Mouse (Mus musculus) heart, embryonic 13.5 days (tissue): ENCODE measurements around the gene Ferd3l. TPM values are rescaled to one million over a fixed set of nuclear protein-coding genes. Genes with fewer than 3 reads are reported as not detected.

Experiments
- ATAC-seq: fragments of 200-750 bp; cut with Nextera tagmentation; 2 replicates; pipeline ENCODE4 v1.8.0; 2017; ENCODE audit warnings: moderate TSS enrichment; ENCODE audit not compliant: insufficient number of reproducible peaks, low FRiP score, low TSS enrichment; ENCODE audit errors: extremely low read depth
- H3K27ac ChIP-seq: fragments of 300-500 bp; sonication (generic); replicated peaks from 2 replicates; pipeline ENCODE4 v1.5.1; 2015; ENCODE audit warnings: moderate library complexity, mild to moderate bottlenecking, inconsistent platforms
- H3K27me3 ChIP-seq: fragments of 300-500 bp; sonication (generic); replicated peaks from 2 replicates; pipeline ENCODE4 v1.6.1; 2015; ENCODE audit warnings: mild to moderate bottlenecking, inconsistent platforms
- H3K36me3 ChIP-seq: fragments of 300-500 bp; sonication (generic); 2 replicates; pipeline ENCODE4 v1.6.1; 2015; ENCODE audit warnings: mild to moderate bottlenecking, inconsistent platforms
- H3K4me1 ChIP-seq: fragments of 300-500 bp; sonication (generic); 2 replicates; pipeline ENCODE4 v1.6.1; 2015; ENCODE audit warnings: inconsistent platforms
- H3K4me2 ChIP-seq: fragments of 300-500 bp; sonication (generic); 2 replicates; pipeline ENCODE4 v1.6.1; 2015; ENCODE audit warnings: inconsistent platforms, mild to moderate bottlenecking, moderate library complexity
- H3K4me3 ChIP-seq: fragments of 300-500 bp; sonication (generic); 2 replicates; pipeline ENCODE4 v1.5.1; 2015; ENCODE audit warnings: moderate library complexity, mild to moderate bottlenecking, inconsistent platforms
- H3K9ac ChIP-seq: fragments of 300-500 bp; sonication (generic); 2 replicates; pipeline ENCODE4 v1.6.1; 2015; ENCODE audit warnings: inconsistent platforms, mild to moderate bottlenecking, moderate library complexity
- H3K9me3 ChIP-seq: fragments of 300-500 bp; sonication (generic); 2 replicates; pipeline ENCODE4 v1.6.1; 2016; ENCODE audit warnings: inconsistent platforms
- WGBS: fragments of 180-500 bp; shearing (Covaris S2); methylation state at CpG from one replicate; pipeline ENCODE4 v1.1.7; 2015; ENCODE audit warnings: mixed read lengths; 5-methylcytosine and 5-hydroxymethylcytosine counted together
- polyA plus RNA-seq: library from polyadenylated mRNA; unstranded; fragments of >200 nt; fragmentation: Nextera tagmentation; extraction: Ambion mirVana; gene quantifications from 2 replicates; pipeline ENCODE4 v1.2.1, GENCODE M21; 2015

Gene Ferd3l
- polyA plus RNA-seq, 1 experiment from 2014 or later = not detected

DNA sequence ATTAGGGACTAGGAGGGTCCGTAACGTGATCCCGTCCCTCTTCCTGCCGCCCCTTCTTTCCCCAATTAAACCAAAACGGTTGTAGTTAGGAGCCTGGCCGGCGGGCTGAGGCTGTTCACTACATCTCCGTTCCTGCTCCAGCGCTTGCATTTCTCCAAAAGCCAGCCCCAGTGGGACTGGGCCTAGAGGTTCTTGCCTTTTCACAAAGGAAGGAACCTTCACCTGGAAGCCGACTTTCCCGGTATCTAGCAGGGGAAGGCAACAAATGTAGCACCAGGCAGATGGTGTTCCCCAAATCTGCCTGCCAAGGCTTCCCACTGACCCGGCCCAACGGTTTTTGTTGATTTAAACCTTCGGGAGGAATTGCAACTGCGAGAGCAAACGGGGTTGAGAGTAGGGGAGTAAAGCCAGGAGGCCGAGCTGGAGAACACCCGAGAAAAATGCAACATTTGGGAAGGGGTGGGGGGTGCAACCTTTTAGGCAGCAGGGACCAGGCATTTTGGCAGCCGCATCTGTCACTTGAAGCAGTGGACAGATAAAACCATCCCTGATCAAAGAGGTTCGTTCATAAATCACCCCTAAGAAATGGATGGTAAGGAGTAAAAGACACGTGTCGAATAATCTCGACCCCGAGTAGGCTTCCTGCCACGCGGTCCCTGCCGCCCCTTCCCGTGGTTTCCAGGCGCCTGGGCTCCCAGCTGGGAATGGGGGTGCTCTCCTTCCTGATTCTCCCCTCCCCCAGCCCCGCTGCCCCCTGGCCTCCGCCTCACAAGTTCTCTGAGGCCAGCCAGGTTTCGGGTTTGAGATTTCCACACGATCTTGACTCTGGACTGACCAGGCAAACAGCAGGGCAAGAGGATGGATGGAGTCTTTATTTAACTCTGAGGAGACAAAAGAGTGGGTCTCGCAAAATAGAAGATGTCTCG, 38.5 kb downstream of the Ferd3l start:
- Histone ChIP-seq H3K4me1 (peaks cover 30% of the 10 kb centered on the region), H3K36me3 (no peaks in the 10 kb centered on the region), H3K9me3 (no peaks in the 10 kb centered on the region), H3K9ac (peak overlapping the region; percentile 69), H3K27ac (peak overlapping the region; percentile 37; the same call in 1 of the 2 replicates), H3K4me3 (peak overlapping the region; percentile 46), H3K27me3 (peaks cover 94% of the 10 kb centered on the region), H3K4me2 (peak overlapping the region; percentile 72)
- WGBS = 1% methylated on average over 35 of the region's 35 CpGs
- ATAC-seq = no peak

DNA sequence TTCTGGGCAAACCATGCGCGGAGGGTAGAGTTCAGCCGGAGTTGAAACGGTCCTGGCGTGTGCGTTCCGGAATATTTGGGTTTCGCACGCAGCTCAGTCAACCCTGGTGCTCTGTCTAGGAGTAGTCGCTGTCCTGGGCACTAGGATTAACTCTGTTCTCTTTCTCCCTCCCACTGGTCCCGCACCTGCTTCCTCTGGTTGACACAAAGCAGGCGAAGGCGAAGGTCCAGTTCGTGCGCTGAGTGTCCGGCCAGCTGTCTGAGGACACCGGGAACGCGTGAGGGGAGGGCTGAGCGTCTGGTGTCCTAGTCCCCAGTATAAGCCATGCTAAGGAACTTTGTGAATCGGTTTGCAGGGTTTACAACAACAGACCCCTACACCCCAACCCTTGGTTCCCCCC, 39.3 kb downstream of the Ferd3l start:
- H3K27me3 ChIP-seq = peaks cover 90% of the 10 kb centered on the region
- no peaks in the 10 kb centered on the region for H3K9me3 ChIP-seq
- peak overlapping the region; percentile 59 for H3K9ac ChIP-seq
- under 1% methylated on average over 21 of the region's 21 CpGs for WGBS
- no peaks in the 10 kb centered on the region for H3K36me3 ChIP-seq
- ATAC-seq = no peak
- peak overlapping the region; percentile 72 for H3K4me2 ChIP-seq
- 0 out of 2 replicates have a peak overlapping the region, but pooled peaks have one; percentile 37 for H3K27ac ChIP-seq
- peak overlapping the region; percentile 46 for H3K4me3 ChIP-seq
- H3K4me1 ChIP-seq = peaks cover 26% of the 10 kb centered on the region

DNA sequence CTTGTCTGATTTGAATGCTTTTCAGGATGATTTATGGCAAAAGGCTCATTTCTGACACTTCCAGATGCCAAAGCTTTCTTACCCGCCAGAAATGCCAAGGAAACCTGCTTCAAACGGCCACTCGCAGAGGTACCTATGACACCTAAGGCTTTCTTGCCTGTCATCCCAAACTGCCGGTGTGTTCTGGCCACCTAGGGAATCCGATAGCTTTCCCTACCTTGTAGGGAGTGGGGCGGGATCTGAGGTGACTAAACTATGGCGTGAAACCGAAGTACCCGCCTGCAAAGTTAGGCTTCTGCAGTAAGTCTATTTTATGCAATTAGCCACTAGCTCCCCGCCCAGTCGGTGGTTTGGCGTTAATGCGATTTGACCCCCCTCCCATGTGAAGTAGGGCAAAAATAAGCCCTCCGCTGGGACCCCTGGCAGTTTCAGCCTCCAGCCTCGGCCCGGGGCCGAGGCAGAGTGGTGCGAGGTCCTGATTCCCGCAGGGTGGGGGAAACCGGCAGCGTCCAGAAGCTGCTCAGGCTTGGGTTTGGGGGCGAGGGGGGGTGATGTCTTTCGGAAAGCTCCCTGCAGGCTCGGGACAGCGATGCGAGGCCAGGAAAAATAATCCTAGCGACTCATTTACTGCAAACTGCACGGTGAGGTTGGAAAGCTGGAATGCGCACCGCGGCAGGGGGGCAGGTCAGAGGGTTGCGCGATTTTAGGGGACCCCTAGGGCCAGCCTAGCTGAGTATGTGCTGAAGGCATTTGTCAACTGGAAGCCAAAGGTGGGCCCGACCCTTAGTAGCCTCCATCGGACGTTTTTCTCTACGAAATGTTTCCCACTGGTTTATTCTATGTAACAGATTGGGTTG, 40.0 kb downstream of the Ferd3l start:
- H3K27ac ChIP-seq = no peak overlapping the region
- no peak for ATAC-seq
- peak overlapping the region; percentile 46 for H3K4me3 ChIP-seq

DNA sequence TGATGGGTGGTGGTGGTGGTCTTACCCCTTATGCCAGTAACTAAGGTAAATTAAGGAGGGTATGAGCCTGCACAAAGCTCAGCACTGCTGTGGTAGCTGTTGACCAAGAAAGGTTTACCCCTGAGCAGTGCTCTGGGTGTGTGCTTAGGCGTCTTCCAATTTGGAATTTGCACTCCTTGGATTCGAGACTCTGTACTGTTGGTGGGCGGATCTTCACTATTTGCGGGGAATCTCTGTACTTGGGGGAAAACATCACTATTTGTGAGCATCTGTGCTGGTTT, 40.6 kb downstream of the Ferd3l start:
- H3K9ac ChIP-seq = no peak overlapping the region
- H3K4me2 ChIP-seq = peak overlapping the region; percentile 72
- H3K36me3 ChIP-seq = no peaks in the 10 kb centered on the region
- peaks cover 88% of the 10 kb centered on the region for H3K27me3 ChIP-seq
- no peak for ATAC-seq
- H3K27ac ChIP-seq = no peak overlapping the region
- 0 out of 2 replicates have a peak overlapping the region, but pooled peaks have one; percentile 46 for H3K4me3 ChIP-seq
- no peaks in the 10 kb centered on the region for H3K9me3 ChIP-seq
- 31% methylated on average over 4 of the region's 4 CpGs for WGBS
- H3K4me1 ChIP-seq = peaks cover 24% of the 10 kb centered on the region

More for the DNA sequence above, 40.0 kb downstream of the Ferd3l start:
- peak overlapping the region; percentile 72 for H3K4me2 ChIP-seq
- peaks cover 90% of the 10 kb centered on the region for H3K27me3 ChIP-seq
- no peaks in the 10 kb centered on the region for H3K9me3 ChIP-seq
- H3K4me1 ChIP-seq = peaks cover 24% of the 10 kb centered on the region
- H3K36me3 ChIP-seq = no peaks in the 10 kb centered on the region
- 2% methylated on average over 37 of the region's 37 CpGs for WGBS
- peak overlapping the region; percentile 59; the same call in 1 of the 2 replicates for H3K9ac ChIP-seq

Other genes with a start within 250 kb of the Ferd3l start
- 4.4 and 4.7 TPM in 2 replicates for gene Twist1, start 29.2 kb downstream of the Ferd3l start, polyA plus RNA-seq